Mouse (Mus musculus) T-helper 1 cell (primary cell): ENCODE data around the gene Efna4.

Source experiments
- in situ Hi-C: fragments of 300-600 bp; cut with MboI, MseI; formaldehyde crosslinking; loops from one replicate; pipeline ENCODE4 v1.15.1; 2025; ENCODE audit warnings: high pct_unique_total_duplicates

The Efna4 gene

DNA sequence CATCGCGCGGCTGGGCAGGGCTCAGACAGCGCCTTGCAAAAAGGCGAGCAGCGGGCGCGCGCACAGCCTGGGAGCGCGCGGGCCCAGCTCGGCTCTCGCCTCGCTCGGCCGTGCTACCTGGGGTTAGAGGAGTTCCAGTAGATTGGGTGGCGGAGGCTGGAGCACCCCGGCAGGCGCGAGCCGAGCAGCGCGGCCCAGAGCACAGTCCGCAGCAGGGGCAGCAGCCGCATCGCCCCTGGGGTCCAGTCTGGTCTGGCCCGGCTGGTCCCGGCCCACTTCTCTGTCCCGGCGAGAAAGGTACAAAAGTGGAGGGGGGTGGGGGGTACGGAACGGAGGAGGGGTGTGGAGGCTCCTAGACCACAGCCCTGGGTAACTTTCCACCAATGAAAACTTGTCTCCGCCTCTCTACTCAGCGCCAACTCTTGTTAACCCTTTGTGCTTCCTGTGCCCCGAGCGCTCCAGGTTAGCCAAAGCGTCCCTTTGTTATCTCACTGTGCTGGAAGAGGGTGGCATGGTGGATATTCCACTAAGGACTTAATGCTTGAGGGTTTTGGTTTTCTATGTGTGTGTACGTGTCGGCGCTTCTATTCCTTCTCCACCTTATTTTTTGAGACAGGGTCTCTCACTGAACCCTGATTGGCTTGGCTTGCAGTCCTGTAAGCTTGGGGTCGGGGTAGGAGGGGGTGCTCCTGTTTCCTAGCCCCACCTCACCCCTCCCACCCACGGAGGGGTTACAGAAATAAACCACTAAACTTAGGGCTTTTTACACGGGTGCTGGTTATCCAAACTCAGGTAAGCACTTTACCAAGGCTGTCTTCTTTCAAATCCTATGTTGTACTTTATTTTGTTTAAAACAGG lies at the start of gene Efna4:
Gene Efna4, minus strand, starts transcription at position 308 of the 858 bp plus-strand sequence.
- in situ Hi-C loops = no loop called here

DNA sequence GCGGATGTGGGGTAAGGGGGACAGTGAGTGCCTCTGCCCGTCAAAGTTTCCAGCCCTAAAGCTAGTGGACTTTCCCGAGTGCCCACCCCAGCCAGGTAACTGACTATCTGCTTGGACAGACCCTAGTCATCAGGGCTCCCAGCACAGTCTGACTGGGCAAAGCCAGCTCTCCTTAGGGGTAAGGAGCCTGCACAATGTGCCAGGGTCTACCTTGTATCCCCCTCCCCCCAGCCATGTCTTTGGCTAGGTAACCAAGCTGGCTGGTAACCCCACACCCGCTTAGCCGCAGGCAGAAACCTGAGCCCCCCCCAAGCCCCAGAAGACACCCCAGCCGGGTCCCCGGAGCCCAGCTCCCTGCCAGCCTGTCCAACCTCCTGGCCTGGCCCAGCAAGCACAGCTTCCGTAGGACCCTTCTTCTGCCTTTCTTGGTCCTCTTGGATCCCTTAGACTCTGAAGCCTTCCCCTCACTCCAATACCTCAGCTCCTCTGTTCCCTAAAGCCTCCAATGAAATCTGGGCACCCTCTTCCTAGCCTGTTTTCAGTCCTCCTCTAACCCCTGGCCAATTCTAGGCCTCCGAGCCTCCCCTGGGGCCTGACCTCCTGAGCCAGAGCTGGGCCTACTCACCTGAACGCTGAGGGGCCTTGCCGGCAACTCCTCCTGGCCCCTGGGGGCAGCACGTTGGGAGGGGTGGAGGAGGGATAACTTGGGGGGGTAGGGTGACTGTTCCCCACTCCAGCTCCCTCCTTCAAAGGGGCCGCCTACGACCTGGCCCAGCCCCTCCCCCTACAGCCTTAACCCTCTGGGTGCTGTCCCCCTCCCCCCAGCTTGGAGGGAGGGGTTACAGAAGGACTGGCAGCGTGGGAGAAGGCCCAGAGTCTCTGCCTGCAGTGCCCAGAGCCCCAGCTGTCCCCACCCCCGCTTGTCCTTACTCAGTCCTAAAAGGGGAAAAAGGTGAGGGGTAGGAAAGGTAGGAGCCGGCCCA lies 48.9 kb upstream of the Efna4 start:
- in situ Hi-C loops = no loop called here

DNA sequence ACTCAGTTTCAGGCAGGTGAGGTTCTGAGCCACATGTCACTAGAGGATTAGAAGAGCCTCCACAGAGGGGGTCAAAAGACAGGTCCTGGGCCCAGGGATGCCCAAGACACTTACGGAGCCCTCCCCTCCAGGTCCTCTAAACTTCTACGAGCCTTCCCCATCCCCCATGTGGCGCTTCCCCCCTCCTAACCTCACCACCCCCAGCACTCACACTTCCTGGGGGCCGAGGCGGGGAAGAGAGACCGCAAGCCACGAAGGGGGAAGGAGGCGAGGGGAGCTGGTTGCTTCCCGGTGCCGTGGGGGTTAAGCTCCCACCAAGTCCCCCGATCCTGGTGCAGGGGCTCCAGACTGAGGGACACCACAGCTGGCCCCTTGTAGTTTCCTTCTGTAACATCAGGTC lies 47.6 kb upstream of the Efna4 start:
- in situ Hi-C loops = no loop called here

DNA sequence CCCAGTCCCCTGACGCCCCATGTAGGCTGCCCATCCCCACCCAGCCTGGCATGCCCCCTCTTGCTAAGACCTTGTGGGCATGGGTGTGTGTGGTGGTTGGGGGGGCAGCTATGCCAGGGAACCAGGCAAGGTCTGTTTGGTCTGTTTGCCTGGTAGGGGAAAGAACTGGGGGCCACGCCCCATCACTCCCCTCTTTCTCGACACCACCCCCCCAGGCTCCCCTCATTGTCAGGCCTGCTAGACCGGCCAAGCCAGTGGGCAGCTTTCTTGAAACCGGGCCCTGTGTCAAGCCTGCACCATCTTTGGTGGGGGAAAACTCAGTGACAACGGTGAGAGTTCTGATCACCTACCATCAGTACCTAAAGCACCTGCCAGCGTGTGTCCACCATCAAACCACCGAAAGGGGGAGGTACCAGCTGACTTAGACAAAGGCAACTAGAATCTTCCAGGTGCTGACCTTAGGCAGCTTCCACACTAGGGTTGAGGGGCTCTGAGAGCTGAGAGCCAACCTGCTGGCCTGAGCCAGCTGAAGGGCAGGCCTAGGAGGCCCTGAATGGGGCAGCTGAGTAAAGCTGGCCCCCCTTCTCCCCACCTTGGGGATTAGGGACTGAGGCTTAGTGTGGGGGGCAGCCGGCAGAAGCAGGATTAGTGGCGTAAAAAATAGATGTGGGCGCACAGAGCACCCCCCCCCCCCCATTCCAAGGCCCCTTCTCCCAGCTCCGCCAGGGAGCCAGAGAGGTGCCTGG lies 46.7 kb upstream of the Efna4 start:
- in situ Hi-C loops = no loop called here

DNA sequence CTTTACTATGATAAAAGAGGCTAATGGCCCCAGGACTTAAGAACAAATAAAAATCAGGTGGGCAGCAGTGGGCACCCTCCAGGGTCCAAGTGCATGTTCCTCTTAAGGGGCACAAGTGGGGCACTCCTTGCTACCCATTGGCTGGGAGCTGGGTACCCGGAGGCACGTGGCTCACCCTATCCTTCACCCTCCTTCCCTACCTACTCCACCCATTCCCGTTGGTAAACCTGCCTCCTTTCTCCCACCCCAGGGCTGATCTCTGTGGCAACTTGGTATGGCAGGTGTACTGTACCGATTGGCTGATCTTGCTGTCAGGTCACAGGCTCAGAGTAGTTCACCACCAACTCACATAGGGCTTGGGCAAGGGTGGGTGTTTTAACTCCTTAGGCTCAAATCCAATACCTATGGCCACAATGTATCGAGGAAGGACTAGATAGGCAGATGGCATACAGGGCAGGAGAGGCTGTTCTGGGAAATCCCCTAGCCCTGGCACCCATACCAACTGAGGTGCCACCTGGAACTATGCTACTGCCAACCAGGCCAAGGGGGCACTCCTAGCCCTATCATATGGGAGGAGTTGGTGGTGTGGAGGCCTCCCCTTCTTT lies 45.9 kb upstream of the Efna4 start:
- in situ Hi-C loops = no loop called here

DNA sequence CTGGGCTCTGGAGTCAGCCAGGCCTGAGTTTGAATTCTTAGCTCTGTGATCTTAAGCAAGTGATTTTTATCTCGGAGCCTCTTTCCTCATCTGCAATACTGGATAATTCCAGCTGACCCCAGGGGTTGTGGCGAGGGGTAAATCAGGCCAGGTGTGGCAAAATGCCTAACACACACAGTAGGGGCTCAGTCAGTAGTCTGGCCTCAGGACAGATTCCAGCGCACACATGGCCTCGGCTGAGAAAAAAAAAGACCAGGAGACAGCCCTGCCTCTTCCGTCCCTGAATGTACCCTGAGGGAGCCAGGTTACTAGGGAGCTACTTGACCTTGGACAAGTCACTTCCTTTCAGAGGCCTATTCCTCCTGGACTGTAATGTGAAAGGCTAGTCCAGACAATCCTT lies 45.1 kb upstream of the Efna4 start:
- in situ Hi-C loops = no loop called here

DNA sequence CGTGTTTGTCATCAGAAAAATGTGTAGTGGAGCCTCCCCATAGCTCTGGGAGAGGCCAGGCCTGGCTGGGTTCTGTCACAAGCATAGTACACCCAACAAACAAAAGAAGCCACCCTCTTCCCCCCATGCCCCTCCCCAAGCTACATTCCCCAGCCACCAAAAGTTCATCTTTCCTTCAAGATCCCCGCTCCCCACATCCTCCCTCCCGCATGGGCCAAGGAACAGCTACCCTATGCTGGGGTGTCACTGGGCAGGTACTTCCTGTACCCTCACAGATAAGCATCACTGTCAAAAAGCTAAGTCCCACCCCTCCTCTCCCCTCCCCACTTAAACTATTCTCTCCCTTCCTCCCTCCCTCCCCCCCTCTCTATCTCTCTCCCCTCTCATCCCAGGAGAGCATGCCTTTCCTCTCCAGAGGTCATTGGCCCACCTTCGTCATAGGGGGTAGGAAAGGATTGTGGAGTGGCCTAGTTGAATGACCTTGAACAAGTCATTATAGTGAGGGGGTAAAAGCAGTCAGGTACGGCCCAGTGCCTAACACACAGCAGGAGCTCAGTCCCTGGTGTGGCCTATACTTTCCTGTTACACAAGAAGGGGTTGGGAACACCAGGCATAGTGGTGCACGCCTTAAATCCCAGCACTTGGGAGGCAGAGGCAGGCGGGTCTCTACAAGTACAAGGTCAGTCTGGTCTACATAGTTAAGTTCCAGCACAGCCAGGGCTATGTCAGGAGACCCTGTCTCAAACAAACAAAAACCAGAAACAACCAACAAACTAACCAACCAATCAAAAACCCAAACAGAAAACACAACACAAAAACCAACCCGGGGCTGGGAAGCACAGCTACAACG lies 44.4 kb upstream of the Efna4 start:
- in situ Hi-C loops = no loop called here

DNA sequence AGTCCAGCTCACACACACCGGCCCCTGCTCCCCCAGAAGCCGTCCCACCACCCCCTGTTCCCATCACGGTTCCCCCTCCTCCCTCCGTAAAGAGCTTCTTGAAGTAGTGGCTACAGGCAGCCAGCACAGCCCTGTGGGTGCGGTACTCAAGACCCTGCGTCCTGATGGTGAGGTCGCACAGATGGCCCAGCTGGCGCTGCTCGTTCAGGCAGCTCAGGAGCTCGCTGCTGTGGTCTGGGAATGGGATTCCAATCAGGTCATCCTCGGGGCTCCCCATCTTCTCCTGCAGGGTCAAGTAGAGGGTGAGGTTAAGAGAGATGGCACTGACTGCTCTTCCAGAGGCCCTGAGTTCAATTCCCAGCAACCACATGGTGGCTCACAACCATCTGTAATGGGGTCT lies 43.4 kb upstream of the Efna4 start:
- in situ Hi-C loops = no loop called here

DNA sequence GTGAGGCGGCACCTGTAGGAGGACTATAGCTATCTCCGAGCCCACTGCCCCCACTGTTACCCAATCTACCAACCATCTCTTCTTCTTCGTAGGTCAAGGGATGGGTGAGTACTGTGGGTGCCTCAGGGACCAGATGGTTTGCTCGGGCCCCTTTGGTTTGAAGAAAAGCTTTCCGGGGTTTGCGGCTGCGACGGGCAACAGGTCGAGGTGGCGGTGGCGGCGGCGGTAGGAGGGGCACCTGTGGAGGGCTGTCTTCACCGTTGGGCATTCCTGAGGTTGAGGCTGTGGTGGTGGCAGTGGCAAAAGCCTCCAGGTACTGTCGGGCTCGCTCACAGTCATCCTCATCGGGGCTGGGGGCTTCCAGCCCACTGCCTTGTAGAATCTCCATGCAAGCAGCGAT lies 42.9 kb upstream of the Efna4 start:
- in situ Hi-C loops = no loop called here

DNA sequence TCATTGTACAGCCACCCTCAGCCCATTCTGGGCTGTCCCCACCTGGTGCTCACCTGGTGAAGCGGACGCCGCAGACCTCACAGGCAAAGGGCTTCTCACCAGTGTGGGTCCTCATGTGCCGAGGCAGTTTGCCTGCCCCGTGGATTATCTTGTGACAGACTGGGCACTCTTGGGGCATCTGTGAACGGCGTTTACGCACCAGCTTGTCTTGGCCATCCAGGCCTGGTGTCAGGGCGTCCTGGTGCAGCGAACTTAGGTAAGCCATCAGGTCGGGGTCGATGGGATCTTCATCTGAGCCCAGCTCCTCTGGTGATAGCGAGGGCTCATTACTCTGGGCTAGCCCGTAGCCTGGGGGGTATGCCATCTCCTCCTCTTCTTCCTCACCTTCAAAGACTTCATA lies 42.5 kb upstream of the Efna4 start:
- in situ Hi-C loops = no loop called here

DNA sequence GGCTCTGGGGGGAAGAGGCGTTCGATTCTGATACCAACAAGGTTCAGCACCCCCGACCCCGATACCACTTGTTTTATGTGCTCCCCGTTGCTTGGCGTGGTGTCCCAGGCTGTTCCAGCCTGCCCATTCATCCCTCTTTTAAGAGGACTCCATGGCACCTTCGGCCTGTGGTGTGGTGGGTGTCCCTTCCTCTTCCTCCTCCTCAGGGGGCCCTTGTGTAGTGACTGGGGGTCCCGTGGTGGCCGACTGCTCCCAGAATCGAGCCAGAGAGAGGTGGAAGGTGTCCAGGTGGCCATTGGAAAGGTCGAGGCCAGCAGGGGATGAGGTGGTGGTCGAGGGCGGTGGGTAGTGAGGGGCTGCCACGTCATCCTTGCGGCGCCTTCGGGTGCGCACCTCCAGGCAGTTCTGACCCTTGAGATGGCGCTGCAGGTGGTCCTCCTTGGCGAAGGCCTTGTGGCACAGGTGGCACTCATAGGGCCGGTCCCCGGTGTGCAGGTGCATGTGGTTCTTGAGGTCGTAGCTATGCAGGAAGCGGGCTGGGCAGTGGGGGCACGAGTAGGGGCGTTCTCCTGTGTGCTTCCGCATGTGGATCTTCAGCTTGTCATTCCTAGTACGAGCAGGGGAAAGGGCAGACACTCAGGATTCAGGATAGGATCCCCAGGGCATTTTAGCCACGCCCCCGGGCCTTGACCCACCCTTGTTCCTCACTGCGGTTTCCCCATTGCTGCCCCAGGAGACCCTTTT lies 41.7 kb upstream of the Efna4 start:
- in situ Hi-C loops = no loop called here

DNA sequence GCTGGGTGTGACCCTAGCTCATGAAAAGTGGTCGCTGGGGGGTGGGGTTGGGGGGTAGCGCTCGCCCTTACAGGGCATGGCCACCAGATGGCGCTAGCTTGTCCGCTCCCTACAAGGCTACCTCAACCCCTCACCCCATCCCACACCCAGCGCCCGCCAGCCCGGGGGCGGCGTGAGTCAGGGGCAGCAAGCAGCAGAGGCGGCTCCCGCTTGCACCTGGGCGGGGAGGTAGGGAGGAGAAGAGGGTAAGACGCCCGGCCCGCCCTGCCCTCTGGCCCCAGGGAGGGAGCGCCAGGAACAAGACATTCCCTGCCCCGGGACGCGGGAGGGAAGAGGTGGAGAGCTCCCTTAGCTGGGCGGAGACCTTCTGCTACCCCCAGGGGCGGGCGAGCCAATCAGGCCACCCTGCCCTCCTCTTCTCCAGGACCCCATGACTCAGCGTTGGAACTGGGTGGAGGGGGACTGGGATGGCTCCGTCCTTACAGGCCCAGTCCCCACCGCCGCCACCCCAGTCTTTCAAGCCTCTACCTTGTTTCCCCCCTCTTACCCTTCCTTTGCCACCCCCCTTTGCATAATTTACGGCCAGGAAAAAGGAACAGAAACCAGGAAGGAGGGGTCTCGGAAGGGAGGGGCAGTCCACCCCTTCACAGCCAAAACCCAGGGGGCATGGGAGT lies 40.7 kb upstream of the Efna4 start:
- in situ Hi-C loops = no loop called here

DNA sequence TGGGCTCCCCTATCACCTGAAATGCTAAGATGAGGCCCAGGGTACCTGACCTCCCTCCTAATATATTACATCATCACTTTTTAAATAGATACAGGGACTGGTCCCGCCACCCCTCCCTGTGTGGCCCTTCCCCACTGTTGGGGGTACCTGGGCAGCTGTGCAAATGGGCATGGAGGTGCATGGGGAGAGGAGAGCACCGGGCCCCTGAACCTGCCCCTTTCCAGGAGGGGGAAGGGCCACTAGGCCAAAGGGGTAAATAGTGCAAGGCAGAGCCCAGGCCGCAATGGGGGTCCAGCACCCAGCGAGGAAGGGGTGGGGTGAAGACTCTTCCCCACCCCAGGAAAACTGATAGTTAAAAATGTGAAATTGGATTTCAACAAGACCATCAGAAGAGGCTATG lies 40.0 kb upstream of the Efna4 start:
- in situ Hi-C loops = no loop called here

DNA sequence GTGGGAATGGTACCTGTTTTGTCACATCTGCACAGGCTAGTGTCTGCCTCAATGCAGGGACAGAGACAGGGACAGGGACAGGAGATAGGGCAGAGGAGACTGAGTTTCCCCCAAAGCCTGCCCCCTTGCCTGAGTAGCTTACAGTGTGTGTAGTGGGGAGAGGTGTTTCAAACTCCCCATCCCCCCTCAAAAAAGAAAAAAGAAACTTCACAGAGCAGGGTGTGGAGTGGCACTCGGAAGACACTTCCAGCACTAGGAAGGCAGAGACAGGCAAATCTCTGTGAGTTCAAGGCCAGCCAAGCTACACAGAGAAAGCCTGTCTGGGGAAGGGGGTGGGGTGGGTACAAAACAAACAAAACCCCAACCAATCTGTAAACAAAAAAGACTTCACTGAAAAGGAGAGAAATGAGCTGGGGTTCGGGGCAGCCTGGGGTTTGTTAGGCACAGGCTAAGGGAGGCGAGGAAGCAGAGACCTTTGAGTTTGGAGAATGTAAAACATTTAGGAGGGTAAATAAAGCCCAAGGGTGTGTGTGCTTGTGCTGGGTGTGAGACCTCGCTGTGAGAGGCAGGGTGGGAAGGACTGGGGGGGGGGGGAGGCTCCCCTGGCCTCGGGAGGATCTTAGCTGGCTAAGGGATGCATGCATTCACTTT lies 35.9 kb upstream of the Efna4 start:
- in situ Hi-C loops = no loop called here

DNA sequence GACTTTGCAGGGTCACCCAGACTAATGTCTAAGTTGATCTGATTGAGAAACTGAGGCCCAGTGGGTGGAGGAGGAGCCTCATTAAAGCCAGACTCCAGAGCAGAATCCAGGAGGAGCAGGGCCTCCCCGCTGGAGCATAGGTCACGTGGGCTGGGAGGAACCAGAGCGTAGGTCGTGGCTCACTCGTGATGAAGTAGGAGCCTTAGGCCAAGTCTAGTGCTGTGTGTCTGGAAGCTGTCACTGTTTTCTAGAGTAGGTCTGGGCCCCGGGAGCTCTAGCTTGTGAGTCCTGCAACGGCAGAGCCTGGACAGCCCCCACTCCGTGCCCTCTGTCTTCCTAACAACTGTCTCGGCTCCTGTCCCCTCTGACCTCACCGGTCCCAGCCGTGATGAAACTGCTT lies 29.5 kb upstream of the Efna4 start:
- in situ Hi-C loops = no loop called here

DNA sequence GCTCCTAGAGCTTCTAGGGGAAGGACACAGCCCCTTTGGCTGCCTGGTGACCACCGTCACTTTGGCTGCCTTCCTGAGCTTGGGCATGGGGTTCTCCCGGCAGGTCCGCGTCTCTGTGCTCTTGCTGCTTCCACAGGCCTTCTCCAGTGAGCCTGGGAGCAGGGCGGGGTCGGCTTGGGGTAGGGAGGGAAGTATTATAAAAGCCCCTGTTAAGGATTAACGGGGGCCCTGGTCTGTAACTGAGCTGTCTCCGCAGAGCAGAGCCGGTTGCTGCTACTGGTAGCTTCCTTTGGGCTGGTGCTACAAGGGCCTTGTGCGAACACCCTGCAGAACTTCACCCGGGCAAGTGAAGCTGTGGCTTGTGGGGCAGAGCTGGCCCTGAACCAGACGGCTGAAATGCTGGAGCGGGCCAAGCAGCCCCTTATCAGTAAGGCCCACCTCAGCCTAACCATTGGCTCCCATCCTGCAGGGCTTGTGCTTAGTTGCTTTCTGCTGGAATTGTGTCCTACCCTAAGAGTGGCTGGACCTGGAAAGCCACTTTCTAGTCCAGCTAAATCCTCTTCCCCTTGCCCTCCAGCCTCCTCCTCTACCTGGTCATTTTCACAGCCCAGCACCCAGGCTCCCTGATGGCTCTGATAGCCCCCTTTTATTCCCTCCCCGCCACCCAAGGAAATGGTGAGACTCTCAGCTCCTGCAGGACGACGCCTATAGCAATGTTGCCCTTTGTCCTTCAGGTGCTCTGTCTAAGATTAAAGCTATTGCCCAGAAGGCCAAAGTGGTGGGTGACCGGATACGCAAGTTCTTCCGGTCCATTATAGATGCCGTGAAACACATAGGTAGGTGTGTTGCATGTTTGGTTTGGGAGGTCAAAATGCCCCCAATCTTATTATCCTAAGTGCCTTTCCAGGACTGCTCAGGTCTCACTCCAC lies 27.9 kb upstream of the Efna4 start:
- in situ Hi-C loops = no loop called here

DNA sequence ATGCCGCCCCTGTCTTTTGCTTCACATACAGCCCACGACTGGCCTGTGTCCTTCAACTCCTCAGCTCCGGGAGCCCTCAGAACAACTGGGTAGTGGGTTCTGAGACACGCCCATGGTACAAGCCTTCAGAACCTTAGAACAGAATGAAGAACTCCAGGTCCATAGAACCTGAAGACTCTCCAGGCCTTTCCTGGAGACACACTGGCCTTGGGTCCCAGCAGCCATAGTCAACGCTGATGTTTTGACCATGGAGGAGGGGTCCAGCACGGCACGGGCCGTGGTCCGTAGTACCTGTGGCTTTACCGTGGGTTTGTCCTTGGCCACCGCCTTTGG lies 27.3 kb upstream of the Efna4 start, which contains the start of gene Dcst1:
Gene Dcst1, minus strand, starts transcription at position 101 of the 333 bp plus-strand sequence.
- in situ Hi-C loops = no loop called here

DNA sequence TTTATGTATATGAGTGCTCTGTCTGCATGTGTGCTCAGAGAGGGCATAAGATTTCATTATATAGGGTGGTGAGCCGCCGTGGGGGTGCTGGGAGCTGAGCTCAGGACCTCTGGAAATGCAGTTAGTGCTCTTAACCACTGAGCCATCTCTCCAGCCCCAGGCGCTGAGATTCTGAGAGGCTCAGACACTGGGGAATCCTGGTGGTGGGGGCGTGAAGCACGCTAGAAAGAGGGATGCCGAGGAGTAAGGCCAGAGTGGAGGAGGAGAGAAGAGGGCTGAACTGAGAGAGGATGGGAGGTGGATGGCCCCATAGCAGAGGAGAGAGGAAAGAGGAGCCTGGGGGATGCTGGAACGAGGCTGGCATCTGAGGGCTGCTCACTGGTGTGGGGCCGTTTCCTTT lies 26.8 kb upstream of the Efna4 start:
- in situ Hi-C loops = no loop called here
